Mouse (Mus musculus) heart, postnatal 25 days (tissue): Measurements from ENCODE around the gene Cfdp1. TPM values are rescaled to one million over a fixed set of nuclear protein-coding genes. Genes with fewer than 3 reads are reported as not detected.

Experiments used
- DNase-seq: peaks from one replicate; pipeline ENCODE4 v3.0.0; 2022; ENCODE audit warnings: low spot score
- intact Hi-C: fragments of 180-260 bp; cut with DNase I; formaldehyde crosslinking; loops from one replicate; pipeline ENCODE4 v1.15.1; 2025
- total RNA-seq, 2 experiments: library from RNA; stranded (reverse); gene quantifications; 2 replicates each; pipeline ENCODE4 v1.2.3; 2021

Gene Cfdp1
- 10 to 100 TPM; 30.9 to 35.7 TPM for total RNA-seq

DNA sequence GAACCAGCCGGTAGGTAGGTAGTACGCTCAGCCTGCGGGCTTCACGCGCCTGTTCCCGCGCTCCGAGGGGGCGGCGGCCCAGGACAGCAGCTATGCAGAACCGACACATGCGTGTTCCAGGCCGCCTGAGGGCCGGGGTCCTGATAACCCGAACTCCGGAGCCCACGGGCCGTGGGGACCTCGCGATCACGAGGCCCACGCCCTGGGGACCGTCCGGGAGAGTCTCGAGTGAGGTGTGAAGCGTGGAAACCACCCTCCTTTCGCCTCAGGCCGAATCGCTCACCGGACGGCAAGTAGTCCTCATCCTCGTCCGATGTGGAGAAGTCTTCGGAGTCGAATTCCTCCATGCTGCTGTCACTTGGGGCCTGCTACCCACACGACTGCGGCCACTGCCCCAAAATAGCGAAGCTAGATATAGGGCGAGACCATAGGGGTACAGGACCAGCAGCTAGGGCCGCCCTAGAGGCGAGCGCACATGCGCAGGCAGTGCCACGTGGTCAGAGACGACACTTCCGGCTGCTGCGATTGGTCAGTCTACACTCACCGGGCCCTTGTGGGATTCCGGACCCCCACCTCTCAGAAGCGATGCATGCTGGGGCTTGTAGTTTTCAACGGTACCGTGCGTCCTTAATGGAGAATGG, at the start of gene Cfdp1:
Cfdp1 (minus strand) TSS at position 431 of the 641 bp plus-strand sequence.
- DNase-seq, result peak; percentile 95
- intact Hi-C loops, result no loop called here

DNA sequence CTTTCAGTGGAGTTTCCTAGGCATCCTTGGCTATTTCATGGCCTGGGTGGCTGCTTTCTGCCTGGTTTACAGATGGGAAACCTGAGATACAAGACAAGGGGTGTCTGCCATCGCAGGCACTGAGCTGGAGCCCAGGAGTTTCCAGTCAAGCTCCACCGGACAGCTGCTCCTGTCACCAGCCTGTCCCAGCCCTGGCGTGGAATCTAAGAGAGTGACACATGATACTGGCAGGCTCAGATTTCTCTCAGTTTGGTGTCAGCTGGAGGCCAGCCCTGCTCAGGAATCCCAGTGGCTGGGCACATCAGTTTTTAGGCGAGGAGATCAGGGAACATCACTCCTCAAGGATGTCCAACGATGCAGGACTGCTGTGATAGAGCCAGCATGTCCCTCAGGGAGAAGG, 48.0 kb upstream of the Cfdp1 start:
- no peak for DNase-seq
- intact Hi-C loops, result no loop called here

DNA sequence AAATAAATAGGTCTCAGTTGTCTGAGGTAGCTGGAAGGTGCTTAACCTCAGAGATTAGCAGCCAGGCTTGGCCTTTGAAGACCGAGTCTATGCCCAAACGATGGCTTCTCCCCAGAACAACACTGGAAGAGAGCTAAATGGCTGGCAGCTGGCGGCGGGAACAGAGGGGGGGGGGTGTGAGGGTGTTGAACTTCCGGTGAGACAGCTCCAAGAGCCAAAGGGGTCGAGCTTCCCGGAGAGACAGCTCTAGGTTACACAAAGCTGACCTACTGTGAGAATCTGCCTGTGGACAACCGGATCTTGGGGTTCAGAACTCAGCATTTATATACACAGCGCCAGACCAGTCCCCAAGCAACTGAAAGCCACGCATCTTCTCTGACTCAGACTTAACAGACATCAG, 44.5 kb upstream of the Cfdp1 start:
- DNase-seq, result no peak
- intact Hi-C loops, result no loop called here

DNA sequence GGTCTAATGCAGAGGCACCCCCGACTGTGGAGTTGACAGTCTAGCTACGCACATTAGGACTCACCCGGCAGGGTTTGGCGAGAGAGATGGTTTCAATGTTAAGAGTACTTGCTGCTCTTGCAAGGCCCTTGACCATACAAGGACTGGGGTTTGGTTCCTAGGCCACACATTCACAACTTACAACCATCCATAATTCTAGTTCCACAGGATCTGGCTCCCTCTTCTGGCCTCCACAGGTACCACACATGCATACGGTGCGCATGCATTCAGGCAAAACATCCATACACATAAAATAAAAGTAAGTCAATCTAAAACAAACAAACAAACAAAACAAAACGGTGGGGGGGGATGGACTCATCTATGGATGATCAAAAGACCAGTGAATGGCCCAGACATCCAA, 40.9 kb upstream of the Cfdp1 start:
- DNase-seq, result no peak
- intact Hi-C loops, result no loop called here

DNA sequence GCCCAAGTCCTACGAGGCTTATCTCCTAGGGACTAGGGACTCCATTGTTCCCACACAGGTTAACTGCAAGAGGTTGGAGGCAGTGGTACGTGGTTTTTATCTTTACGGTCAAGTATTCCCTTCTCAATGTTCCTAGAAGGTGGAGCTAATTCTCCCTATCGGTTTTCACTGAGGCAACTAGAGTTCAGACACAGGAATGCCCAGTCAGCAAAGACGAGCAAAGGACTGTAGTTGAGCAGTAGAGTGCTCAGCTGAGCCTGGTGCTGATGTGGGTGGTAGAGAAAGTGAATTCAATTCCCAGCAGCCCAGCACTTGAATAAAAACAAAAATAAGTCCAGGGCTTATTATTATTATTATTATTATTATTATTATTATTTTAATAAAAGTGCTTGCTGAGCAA, 38.5 kb upstream of the Cfdp1 start:
- intact Hi-C loops, result no loop called here
- DNase-seq, result no peak

DNA sequence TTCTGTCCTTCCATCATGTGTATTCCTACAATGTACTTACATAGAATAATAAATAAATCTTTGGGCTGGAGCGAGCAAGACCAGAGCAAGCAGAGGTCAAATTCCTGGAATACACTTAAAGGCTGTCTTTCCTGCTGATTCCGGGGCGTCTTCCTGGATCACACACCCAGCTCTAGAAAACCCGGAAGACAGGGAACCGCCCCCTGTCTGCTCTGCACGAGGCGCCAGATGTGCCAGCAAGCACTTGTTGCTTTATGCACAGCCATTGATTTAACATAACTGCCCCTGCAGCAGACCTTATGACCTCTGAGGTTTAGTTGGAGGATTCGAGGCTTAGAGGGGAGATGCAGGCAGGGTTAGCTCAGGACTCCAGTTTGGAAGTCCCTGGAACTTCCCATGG, 37.9 kb upstream of the Cfdp1 start:
- DNase-seq, result no peak
- intact Hi-C loops, result no loop called here

DNA sequence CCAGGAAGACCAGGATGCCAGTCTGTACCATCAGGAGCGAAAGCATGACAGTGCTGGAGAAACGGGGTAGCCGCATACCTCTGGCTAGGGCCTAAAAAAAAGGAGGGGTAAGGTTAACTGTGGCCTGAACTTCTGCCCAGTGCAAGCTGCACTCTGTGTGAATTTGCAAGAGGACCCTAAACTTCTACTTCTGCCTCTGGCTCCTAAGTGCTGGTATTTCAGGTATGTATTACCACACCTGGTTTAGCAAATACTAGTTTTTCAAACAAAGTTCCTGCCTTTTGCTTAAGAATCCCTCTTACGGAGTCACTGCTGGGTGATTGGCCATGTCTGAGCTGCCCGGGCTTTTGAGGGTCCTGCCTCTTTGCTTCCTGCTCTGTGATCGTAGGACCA, 36.8 kb upstream of the Cfdp1 start:
- DNase-seq, result no peak
- intact Hi-C loops, result no loop called here

DNA sequence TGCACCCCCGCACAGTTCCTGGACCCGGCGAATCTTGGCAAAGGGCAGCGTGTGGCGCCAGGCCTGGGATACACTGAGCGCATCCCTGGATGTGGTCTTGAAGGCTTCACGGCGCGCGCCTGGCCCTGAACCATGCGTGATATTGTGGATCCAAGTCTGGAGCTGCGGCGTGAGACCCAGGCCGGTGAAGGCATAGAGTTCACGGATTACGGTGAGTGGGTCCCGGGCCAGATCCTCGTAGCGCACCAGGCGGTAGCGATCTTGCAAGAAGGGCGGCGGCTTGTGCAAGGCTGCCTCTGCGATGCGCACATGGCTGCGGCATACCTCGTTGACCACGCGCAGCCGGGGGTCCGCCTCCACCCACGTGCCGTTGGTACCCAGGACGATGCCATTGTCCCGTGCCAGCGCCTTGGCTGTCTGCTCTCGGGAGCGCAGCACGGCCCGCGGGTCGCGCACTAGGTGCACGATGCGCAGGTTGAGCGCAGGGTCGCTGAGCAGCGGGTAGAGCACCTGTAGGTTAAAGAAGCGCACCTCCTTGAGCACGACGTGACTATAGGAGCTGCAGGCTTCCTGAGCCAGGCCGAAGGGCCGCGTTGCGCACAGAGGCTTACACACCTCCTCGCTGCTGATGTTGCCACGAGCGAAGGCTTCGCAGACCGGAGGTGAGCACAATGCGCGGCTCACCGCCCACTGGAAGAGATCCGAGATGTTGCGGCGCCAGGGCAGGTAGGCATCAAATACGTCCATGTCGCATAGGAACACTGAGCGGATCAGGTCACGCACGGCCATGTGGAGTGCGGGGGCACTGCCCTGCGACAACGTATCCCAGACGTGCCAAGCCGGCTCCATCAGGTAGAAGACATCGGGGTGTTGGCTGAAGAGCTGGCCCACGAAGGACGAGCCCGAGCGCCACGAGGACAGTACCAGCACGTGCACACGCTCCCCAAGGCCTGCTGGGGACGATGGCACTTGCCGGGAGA, 36.1 kb upstream of the Cfdp1 start:
- no peak for DNase-seq
- intact Hi-C loops, result no loop called here

DNA sequence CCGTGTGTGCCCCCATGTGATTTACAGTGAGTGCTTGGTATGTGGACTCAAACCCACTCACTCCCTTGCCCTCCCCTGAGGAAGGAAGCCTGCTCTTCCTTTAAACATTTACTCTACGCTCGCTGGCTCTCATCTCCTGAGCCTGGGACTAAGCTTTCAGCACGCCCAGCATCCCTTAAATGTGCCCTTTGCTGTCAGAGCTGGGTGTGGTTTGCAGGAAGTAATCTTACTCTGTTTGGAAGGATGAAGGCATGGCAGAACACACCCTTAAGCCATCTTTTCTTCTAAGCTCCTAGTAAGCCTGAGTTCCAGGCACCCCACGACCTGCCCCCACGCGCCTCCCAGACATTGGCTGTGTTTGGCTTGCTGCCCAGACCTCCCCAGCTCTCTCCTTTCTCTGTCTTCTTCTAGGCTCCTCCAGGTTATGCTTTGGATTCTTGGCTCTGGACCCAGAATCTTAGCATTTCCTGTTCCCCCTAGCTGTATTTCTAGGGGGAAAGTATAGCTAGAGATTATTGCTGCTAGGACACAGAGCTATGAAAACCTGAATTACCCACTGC, 34.1 kb upstream of the Cfdp1 start:
- DNase-seq, result no peak
- intact Hi-C loops, result no loop called here

DNA sequence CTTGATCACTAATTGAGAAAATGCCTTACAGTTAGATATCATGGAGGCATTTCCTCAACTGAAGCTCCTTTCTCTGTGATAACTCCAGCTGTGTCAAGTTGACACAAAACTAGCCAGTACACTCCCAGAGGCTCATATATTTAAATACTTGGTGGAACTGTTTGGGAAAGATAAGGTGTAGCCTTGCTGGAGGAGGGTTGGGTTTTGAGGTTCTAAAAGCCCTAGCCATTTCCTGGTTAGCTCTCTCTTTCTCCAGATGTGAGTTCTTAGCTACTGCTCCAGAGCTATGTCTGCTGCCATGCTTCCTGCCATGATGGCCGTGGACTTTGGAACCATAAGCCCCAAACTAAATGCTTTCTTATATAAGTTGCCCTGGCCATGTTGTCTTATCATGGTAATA, 33.4 kb upstream of the Cfdp1 start:
- intact Hi-C loops, result no loop called here
- DNase-seq, result no peak

DNA sequence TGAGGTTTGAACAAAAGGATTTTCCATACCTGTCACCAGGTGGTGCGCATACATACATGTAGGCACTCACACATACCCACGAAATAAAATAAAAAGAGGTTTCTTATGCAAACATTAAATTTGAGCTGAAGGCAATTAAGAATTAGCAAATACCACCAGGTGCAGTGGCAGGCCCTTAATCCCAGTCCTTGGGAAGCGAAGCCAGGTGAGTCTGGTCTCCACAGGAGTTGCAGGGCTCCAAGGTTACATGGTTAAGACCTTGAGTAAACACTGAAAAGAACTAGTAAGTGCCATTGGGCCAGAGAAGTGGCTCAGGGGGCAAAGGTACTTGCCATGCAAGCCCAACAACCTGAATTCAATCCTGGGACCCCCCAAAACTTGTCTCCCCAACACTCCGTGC, 29.5 kb upstream of the Cfdp1 start:
- DNase-seq, result no peak
- intact Hi-C loops, result loop anchor here (2.0 to 5.0 kb wide), 3 partner anchors 39 to 149 kb away; no protein-coding TSS in a partner anchor

DNA sequence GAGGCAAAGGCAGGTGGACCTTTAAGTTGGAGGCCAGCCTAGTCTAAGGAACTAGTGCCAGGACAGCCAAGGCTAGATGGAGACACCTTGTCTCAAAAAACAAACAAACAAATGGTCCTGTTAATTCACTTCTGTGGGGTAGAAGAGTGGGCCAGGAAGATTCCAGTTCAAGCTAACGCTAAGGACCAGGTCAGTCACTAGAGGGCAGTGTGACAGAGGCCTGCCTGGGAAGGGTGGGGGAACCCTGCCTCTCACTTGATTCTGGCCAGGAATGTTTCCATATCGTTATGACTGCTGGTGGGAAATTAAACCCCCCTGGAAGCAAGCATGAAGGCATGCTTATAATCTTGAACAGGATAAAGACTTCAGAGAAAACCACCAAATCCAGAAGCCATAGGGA, 27.5 kb upstream of the Cfdp1 start:
- intact Hi-C loops, result loop anchor here (5.0 kb wide), 2 partner anchors 41 to 151 kb away; no protein-coding TSS in a partner anchor

DNA sequence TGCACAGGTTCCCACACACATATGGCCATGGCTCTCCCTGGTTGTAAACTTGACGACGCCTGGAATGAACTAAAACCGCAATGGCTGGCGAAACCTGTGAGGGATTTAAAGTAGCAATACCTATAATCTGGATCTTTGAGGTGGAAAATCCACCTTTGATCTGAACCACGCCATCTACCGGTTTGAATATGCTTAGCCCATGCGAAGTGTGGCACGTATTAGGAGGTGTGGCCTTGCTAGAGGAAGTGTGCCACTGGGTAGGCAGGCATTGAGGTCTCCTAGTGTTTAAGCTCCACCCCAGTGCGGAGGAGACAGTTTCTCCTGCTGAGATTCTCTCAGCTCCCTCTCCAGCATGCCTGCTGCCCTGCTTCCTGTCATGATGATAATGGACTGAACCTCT, 23.6 kb upstream of the Cfdp1 start:
- DNase-seq, result no peak
- intact Hi-C loops, result no loop called here

More for the DNA sequence above, 27.5 kb upstream of the Cfdp1 start:
- DNase-seq, result no peak

DNA sequence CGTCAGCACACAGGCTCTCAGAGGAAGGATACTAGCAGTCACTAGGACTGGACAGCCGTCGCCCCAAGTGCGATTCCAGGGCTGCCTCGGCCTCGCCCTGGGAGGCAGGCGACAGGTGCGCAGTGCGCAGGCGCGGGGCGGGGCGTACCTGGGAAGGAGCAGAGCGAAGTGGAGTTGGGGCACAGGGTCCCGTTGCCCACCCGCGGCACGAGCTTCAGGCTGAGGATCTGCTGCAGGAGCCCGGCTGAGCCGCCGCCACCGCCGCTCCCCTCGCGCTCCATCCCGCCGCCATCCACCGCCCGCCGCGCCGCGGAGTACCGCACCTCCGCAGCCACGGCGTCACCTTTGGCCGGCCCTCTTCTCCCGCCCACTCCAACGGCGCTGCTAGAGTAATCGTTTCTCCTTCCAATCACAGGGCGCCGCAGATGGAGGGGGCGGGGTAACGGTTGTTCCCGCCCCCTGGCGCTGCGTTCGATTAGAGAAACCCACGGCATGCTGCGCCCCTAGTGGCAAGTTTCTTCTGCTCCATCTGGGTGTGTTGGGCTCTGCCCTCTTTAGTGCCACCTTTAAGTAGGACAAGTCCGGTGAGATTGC, 22.4 kb upstream of the Cfdp1 start, which contains the start of gene Tmem170:
Tmem170 (minus strand) TSS at position 396 of the 594 bp plus-strand sequence.
- intact Hi-C loops, result no loop called here

DNA sequence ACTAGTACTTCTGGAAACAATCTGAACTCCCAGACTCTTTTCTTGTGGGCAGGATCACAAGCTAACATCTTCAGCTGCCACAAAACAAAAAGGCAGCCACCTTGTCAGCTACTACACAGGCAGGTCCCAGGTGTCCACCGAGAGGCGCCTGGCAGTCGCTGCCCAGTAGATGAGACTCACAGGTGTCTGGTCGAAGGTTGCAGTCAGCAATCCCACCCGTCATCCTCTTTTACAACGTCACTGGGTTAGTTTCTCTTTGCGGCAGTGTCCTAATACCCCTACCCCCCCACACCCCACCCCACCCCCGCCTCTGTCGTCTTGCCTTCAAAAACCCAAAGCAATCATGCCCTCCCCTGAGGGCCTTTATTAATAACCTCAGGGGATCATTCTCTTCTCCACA, 21.7 kb upstream of the Cfdp1 start:
- intact Hi-C loops, result no loop called here

More for the DNA sequence above, 22.4 kb upstream of the Cfdp1 start, which contains the start of gene Tmem170:
- DNase-seq, result peak; percentile 94

DNA sequence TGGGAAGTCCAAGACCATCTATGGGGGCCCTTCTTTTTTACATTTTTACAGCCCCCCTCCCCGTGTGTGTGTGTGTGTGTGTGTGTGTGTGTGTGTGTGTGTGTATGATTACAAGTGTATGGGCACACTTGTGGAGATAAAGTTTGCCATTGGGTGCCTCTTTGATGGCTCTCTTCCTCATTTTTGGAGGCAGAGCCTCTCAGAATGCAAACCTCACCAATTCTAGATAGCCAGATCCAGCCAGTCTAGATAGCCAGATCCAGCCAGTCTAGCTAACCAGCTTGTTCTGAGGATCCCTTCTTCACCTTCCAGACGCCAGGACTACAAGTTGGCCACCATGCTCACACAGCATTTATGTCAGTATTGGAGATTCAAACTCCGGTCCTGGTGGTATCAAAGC, 17.2 kb upstream of the Cfdp1 start:
- no peak for DNase-seq
- intact Hi-C loops, result no loop called here

More for the DNA sequence above, 21.7 kb upstream of the Cfdp1 start:
- DNase-seq, result no peak

DNA sequence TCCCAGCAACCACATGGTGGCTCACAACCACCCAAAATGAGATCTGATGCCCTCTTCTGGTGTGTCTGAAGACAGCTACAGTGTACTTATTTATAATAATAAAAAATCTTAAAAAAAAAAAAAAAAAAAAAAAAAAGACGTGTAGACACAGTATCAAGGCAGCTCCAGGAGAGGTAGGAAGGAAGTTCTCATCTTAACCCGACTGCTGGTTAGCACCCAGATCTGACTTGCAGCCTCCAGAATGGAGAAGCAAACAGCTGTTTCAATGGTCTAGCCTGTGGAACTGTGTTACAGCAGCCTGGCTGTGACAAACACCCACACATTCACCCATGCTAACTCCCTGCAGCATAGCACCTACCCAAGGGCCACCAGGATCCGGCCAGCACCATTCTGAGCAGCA, 16.3 kb upstream of the Cfdp1 start:
- intact Hi-C loops, result no loop called here
- DNase-seq, result no peak

DNA sequence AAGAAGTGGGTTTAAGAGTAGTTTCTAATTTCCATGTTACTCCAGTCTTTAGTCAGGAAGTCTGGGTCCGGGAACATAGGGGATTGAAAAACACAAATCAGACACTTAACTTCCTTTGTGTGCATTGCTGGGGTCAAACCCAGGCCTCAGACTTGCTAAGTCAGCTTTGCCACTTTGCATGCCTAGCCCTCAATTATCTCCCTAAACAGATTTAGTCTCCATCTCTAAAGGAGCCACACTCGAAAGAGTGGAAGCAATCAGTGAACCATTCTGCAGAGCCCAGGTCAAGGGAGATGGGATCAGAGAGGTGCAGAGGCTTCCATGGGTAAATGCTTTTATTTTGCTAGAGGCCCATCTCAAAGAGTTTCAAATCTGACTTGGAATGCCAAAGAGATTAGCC, 14.6 kb upstream of the Cfdp1 start:
- intact Hi-C loops, result no loop called here
- DNase-seq, result no peak

DNA sequence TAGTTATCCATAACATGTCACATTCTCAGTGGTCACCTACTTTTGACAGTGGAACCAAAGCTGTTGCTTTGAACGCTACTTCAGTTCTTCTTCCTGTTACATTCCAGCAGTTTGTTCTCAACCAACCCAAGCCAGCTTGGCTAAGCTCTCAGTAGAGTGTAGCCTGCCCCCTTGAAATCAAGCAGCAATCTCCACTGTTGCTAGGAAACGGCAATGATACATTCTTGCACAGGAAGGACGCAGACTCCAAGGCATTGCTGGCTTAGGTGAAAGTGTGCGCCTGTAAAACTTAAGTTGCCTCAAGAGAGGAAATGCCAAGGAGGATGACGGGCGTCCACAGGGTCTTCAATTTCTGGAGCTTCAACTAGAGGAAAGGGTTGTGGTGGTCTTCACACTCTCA, 11.8 kb upstream of the Cfdp1 start:
- no peak for DNase-seq
- intact Hi-C loops, result no loop called here

DNA sequence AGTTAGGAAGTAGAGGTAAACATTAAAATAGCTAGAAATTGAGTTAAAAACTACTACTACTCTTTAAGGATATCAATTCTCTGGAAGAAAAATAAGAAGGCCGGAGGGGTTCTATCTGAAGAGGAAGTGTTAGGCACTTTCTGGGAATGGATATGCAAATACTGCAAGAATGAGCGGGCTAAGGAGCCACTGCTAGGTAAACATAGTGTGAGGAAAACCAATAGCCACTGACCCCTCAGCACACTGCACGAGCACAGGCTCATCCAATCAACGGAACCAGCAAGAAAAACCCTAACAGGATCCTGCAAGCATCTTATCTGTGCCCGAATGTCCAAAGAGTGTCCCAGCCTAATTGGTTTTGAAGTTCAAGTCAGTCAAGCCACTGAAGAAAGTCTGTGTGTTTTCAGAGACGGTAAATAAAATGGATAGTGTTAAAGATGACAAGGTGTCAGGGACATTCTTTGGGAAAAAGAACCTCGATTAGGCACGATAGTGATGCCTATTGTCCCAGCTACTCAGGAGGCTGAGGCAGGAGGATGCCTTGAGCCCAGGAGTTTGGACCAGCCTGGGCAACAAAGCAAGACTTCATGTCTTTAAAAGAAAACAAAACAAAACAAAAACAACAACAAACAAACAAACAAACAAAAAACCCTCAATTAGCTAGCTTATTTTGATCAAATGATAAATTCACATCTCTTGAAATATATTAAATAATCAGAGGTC, 11.2 kb upstream of the Cfdp1 start:
- DNase-seq, result no peak
- intact Hi-C loops, result no loop called here
